Mouse (Mus musculus): Measurements from ENCODE around the gene Tnfsf12. TPM values are rescaled to one million over a fixed set of nuclear protein-coding genes. Genes with fewer than 3 reads are reported as not detected.

Tnfsf12 gene
- polyA plus RNA-seq, 1 experiment, result 13.7 TPM

DNA sequence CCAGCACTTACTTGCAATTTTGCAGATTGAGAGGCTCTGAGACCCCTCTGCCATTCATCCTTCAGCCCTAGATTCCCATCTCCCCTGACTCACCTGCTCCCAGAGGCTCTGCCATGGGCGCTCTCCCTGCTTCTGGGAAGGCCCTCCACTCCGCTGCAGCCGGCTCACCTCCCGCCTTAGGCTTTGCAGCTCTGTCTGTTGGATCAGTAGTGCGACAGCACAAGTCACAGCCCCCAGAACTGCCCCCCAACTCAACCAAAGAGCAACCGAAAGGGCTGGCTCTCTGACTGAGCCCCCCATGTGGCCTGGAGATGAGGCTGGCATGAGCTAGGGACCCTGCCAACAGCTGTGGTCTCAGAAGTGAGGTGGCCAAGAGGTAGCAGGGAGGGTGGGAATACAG lies 10.7 kb downstream of the Tnfsf12 start:
- peaks cover 15% of the 10 kb centered on the region for H3K4me1 ChIP-seq (ENCODE audit: control insufficient read depth, insufficient read depth, insufficient read length, low read length)
- no peaks in the 10 kb centered on the region for H3K27me3 ChIP-seq (ENCODE audit: control insufficient read depth, insufficient read depth, low read length)
- H3K4me3 ChIP-seq (ENCODE audit: low read depth, low read length), result peak overlapping the region; percentile 67
- 46% methylated on average over 6 of the region's 6 CpGs for WGBS
- no peak for TF ChIP-seq POLR2A (IDR thresholded peaks at IDR 0.05; ENCODE audit: low read depth, low read length)
- TF ChIP-seq CTCF (IDR thresholded peaks at IDR 0.05; ENCODE audit: extremely low read depth, insufficient read length, insufficient replicate concordance, low read depth, low read length), result no peak
- H3K36me3 ChIP-seq (ENCODE audit: control insufficient read depth, insufficient read depth, low read length), result peaks cover 3% of the 10 kb centered on the region
- peak overlapping the region; percentile 100 for H3K27ac ChIP-seq (ENCODE audit: insufficient read depth, low read depth, low read length)

DNA sequence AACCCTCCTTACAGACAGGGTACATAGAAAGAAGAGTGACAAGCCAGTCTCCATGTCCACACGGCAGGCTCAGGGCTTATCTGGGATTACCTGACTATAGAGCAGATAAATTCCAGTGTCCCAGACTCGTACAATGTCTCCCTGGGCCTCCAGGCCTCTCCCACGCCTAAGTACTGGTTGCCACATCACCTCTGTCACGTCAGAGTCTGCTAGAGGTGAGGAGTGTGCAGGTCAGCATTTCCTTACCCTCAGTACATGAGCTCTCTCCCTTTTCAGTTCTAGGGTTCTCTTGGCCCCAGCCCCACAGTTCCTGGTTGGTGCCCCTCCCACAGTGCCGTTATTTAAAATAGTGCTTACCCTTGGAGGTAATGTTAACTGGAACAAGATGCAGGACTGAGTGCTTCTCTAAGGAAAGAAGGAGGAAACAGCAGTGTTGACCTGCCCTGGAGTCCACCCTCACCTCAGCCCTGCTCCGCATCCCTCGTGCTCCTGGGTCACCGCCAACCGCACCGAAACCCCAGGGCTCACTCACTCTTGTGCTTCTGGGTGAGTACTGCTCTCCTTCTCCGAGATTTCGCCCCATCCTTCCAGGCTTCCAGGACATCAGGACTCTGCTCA lies 11.4 kb downstream of the Tnfsf12 start:
- 39% methylated on average over 12 of the region's 12 CpGs for WGBS
- Histone ChIP-seq H3K36me3 (ENCODE audit: control insufficient read depth, insufficient read depth, low read length) (peaks cover 6% of the 10 kb centered on the region), H3K27me3 (ENCODE audit: control insufficient read depth, insufficient read depth, low read length) (no peaks in the 10 kb centered on the region), H3K4me1 (ENCODE audit: control insufficient read depth, insufficient read depth, insufficient read length, low read length) (peaks cover 12% of the 10 kb centered on the region), H3K27ac (ENCODE audit: insufficient read depth, low read depth, low read length) (peak overlapping the region; percentile 100), H3K4me3 (ENCODE audit: low read depth, low read length) (peak overlapping the region; percentile 67)
- no peak for TF ChIP-seq CTCF (IDR thresholded peaks at IDR 0.05; ENCODE audit: extremely low read depth, insufficient read length, insufficient replicate concordance, low read depth, low read length)
- TF ChIP-seq POLR2A (IDR thresholded peaks at IDR 0.05; ENCODE audit: low read depth, low read length), result no peak; the same call in 1 of the 2 replicates

DNA sequence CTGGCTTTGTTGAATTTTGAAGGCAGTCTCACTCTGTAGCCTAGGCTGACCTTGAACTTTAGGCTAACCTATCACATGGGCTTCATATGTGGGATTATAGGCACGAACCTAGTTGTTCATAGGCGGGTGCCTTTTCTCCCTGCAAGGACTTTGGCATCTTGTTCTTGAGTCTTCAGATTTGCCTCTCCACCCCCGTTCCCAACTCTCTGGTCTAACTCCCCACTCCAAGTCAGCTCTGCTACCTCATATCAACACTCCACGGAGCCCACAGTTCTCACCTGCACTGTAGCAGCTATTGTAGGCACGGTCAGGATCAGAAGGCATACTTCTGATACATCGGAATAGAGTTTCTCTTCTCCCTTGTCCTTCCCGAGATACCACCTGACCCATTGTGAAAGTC lies 12.1 kb downstream of the Tnfsf12 start:
- peaks cover 12% of the 10 kb centered on the region for H3K4me1 ChIP-seq (ENCODE audit: control insufficient read depth, insufficient read depth, insufficient read length, low read length)
- peak overlapping the region; percentile 100 for H3K27ac ChIP-seq (ENCODE audit: insufficient read depth, low read depth, low read length)
- peak overlapping the region; percentile 67 for H3K4me3 ChIP-seq (ENCODE audit: low read depth, low read length)
- 51% methylated on average over 7 of the region's 7 CpGs for WGBS
- TF ChIP-seq CTCF (IDR thresholded peaks at IDR 0.05; ENCODE audit: extremely low read depth, insufficient read length, insufficient replicate concordance, low read depth, low read length) (no peak), POLR2A (IDR thresholded peaks at IDR 0.05; ENCODE audit: low read depth, low read length) (no peak)
- H3K36me3 ChIP-seq (ENCODE audit: control insufficient read depth, insufficient read depth, low read length), result peaks cover 9% of the 10 kb centered on the region
- no peaks in the 10 kb centered on the region for H3K27me3 ChIP-seq (ENCODE audit: control insufficient read depth, insufficient read depth, low read length)

DNA sequence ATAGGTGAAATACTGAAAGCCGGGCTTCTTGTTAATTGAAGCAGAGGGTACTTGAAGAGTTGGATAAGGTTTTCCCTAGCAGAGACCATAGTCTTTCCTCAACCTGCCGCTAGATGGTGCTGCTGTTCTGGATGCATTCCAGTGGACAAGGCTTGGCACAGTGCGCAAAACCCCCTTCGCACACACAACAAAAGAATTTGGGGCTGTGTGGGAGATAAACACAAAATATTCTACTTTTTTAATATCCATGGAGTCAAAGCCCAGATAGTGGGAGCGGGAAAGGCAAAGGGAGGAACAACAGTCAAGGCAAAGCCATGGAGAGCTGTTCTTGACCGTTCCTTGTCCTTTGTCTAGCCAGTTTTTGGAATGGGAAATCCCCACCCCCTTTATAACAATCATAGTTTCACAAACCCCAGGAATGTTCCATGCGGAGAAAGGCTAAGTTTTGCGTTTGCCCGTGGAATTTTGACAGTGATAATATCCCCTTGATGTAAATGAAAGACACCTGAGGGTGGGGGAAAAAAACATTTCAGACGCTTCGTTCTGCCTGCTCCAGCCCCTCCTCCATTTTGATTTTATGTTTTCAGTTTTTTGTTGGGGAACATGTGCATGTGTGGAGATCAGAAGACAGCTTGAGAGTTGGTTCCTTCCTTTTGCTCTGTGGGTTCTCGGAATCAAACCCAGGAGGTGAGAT lies 12.7 kb downstream of the Tnfsf12 start:
- Histone ChIP-seq H3K36me3 (ENCODE audit: control insufficient read depth, insufficient read depth, low read length) (peaks cover 14% of the 10 kb centered on the region), H3K4me1 (ENCODE audit: control insufficient read depth, insufficient read depth, insufficient read length, low read length) (peaks cover 12% of the 10 kb centered on the region), H3K27ac (ENCODE audit: insufficient read depth, low read depth, low read length) (peak overlapping the region; percentile 100), H3K4me3 (ENCODE audit: low read depth, low read length) (no peak overlapping the region), H3K27me3 (ENCODE audit: control insufficient read depth, insufficient read depth, low read length) (no peaks in the 10 kb centered on the region)
- WGBS, result 25% methylated on average over 12 of the region's 12 CpGs
- TF ChIP-seq CTCF (IDR thresholded peaks at IDR 0.05; ENCODE audit: extremely low read depth, insufficient read length, insufficient replicate concordance, low read depth, low read length) (peak; percentile 80; the same call in 1 of the 2 replicates), POLR2A (IDR thresholded peaks at IDR 0.05; ENCODE audit: low read depth, low read length) (no peak)

DNA sequence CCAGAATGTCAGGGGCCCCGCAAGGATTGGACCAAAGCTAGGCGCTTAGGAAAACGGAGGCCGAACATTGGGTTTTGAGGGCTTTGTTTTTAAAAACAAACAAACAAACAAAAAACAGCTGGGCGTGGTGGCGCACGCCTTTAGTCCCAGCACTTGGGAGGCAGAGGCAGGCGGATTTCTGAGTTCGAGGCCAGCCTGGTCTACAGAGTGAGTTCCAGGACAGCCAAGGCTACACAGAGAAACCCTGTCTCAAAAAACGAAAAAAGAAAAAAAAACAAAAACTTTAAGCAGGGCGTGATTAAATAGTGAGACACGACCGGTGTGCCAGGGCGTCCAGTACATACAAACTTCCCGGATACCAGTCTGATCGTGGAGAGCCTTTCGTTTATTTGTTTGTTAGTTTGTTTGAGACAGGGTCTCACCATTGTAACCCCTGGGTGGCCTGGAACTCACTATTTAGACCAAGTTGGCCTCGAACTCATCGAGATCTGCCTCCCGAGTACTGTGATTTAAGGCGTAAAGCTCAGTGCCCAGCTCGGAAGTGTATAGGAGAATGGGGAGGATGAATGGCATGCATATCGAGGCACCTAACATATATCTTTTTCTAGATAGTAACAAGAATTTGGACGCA lies 13.3 kb downstream of the Tnfsf12 start:
- Histone ChIP-seq H3K27ac (ENCODE audit: insufficient read depth, low read depth, low read length) (peak overlapping the region; percentile 86), H3K27me3 (ENCODE audit: control insufficient read depth, insufficient read depth, low read length) (no peaks in the 10 kb centered on the region), H3K4me1 (ENCODE audit: control insufficient read depth, insufficient read depth, insufficient read length, low read length) (peaks cover 12% of the 10 kb centered on the region), H3K36me3 (ENCODE audit: control insufficient read depth, insufficient read depth, low read length) (peaks cover 20% of the 10 kb centered on the region), H3K4me3 (ENCODE audit: low read depth, low read length) (peak overlapping the region; percentile 89)
- TF ChIP-seq CTCF (IDR thresholded peaks at IDR 0.05; ENCODE audit: extremely low read depth, insufficient read length, insufficient replicate concordance, low read depth, low read length) (no peak), POLR2A (IDR thresholded peaks at IDR 0.05; ENCODE audit: low read depth, low read length) (no peak)
- 12% methylated on average over 24 of the region's 24 CpGs for WGBS

DNA sequence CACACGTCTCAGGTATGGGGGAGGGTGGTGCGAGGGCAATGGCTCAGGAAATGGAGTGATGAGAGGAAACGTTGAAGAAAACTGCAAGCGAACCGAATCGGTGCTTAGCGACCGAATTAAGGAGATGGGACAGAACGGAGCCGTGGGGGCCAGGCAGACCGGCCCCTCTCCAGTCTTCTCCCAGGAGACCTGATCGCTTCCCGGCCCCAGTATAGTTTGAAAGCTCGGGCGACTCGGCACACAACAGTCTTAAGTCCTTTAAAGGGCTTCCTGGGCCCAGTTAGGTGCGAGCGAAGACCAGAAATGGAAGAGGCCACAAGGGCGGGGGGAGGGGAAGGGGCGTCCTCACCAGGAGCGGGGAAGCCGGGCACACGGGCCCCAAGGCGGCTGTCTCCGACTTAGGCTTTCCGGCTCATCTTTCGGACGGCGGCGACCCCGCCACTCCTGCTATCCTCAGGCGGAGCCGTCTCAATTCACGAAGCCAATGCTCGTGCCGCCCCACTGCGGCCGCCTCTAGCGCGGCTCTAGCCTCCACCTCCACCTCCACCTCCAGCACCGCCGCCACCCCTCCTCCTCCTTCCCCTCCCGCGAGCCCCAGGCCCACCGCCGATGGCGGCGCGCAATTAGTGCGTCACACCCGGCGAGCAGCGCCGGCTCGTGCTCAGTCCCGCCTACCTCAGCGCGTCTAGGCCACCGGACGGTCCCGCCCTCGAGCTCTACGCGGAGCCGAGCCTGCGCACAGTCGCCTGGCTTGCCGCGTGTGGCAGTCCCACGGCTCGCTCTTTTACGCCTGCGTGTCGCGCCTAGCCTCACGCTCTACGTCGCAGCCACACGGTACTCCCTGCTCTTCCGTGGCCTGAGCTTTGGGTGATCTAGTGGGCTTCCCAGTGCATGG lies 14.1 kb downstream of the Tnfsf12 start, which contains the start of gene Senp3:
Gene Senp3 (minus strand): TSS at position 771 of the 895 bp plus-strand sequence.
- TF ChIP-seq POLR2A (IDR thresholded peaks at IDR 0.05; ENCODE audit: low read depth, low read length) (peak; percentile 75), CTCF (IDR thresholded peaks at IDR 0.05; ENCODE audit: extremely low read depth, insufficient read length, insufficient replicate concordance, low read depth, low read length) (no peak)
- WGBS, result under 1% methylated on average over 79 of the region's 80 CpGs
- peaks cover 24% of the 10 kb centered on the region for H3K36me3 ChIP-seq (ENCODE audit: control insufficient read depth, insufficient read depth, low read length)
- no peaks in the 10 kb centered on the region for H3K27me3 ChIP-seq (ENCODE audit: control insufficient read depth, insufficient read depth, low read length)
- peak within 1 kb of the TSS; percentile 89 for H3K4me3 ChIP-seq (ENCODE audit: low read depth, low read length)
- peak within 1 kb of the TSS; percentile 100 for H3K27ac ChIP-seq (ENCODE audit: insufficient read depth, low read depth, low read length)
- H3K4me1 ChIP-seq (ENCODE audit: control insufficient read depth, insufficient read depth, insufficient read length, low read length), result peaks cover 5% of the 10 kb centered on the region
